ENCODE assay signal across 11 mouse cellular contexts in the genomic region with DNA sequence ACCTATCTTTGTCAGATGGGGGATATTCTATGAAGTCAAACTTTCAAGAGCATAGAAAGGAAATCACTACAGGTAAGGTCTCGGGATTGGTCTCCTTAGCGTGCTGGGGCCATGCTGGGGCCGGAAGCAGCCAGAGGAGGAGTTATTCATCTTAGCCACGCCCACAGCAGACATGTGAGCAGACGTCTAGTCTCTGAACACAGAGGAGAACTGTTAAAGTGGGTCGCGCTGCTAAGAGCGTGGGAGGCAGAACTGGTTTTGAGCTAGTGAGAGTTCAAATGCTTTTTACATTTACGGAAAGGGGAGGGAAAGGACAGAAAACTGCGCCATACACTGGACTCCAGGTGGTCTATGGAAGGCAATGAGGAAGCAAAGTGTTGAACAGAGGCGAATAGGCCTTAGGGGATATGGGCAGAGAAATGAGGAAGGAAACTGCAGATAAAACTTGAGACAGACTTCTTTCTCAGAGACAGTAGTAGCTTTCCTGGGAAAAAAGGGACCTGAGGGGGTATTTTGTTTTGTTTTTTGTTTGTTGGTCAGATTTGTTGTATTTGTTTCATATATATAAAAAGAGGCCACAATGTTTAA. TPM values are rescaled to one million over a fixed set of nuclear protein-coding genes. Genes with fewer than 3 reads are reported as not detected.
DNase-seq lines count a peak whose midpoint lies in the region; ATAC-seq lines count a peak whose summit lies in the region.
"Had no signal": no experiment of that assay in that cellular context is flagged by ENCODE, and none has a peak within 500 bp of the region (broad histone marks: within the 10 kb centered on the region; RNA-seq: fewer than 3 reads in every experiment).

No protein-coding gene starts in this region.

- ATAC-seq in megakaryocyte progenitor cell, adult 5-6 weeks (replicated peaks; ENCODE audit: poor library complexity): peak; percentile 80

- DNase-seq in right cerebral cortex, adult 2 months (ENCODE audit: low spot score in 2 of 2): peak; percentile 16 to 34
- no peak for DNase-seq in right cerebral cortex, postnatal 14 days
- DNase-seq in ZHBTc4 (ENCODE audit: low read depth, low spot score): peak; percentile 69
- peak; percentile 41 to 72 for DNase-seq in thymus, postnatal 36 days
- DNase-seq in heart, adult 18-20 months: no peak
- DNase-seq in cerebellum, postnatal 36 days: no peak
- DNase-seq in layer of hippocampus, adult 18-20 months (ENCODE audit: low spot score in 2 of 2): no peak
- DNase-seq: cerebellum, adult 9-11 months; right cerebral cortex, postnatal 25 days had no signal

RNA-seq across cellular contexts. Expression of a gene that starts 22.0 kb away (rescaled TPM):
- total RNA-seq in megakaryocyte progenitor cell, adult 5-6 weeks (2015): 0.91 and 1.4 TPM in 2 replicates
- total RNA-seq in megakaryocyte progenitor cell, adult 5-6 weeks (2017): 0.74 and 2.1 TPM in 2 replicates
- 1 to 10 TPM in 1 of 2 experiments, under 1 TPM in 1; 0.87 to 6.5 TPM for total RNA-seq in heart, adult 18-20 months (2021)
- under 1 TPM in 1 of 2 experiments, not detected in 1; 0.40 TPM for total RNA-seq in layer of hippocampus, adult 18-20 months (2021)
- total RNA-seq: G1E had no signal

Comparison
In these comparisons a context has a peak if more than half of its experiments do, and no peak if none do; other contexts are left out.
1. DNase-seq: peak in right cerebral cortex, adult 2 months (2 of 2), ZHBTc4 (single experiment) and thymus, postnatal 36 days (2 of 2); none in right cerebral cortex, postnatal 14 days (single experiment), heart, adult 18-20 months (0 of 2), cerebellum, postnatal 36 days (0 of 2) and layer of hippocampus, adult 18-20 months (0 of 2).